Mouse (Mus musculus) layer of hippocampus, adult 9-11 months (tissue): ENCODE data around the gene Cideb.

Source experiments
- DNase-seq: peaks from one replicate; pipeline ENCODE4 v3.0.0; 2022

The Cideb gene

DNA sequence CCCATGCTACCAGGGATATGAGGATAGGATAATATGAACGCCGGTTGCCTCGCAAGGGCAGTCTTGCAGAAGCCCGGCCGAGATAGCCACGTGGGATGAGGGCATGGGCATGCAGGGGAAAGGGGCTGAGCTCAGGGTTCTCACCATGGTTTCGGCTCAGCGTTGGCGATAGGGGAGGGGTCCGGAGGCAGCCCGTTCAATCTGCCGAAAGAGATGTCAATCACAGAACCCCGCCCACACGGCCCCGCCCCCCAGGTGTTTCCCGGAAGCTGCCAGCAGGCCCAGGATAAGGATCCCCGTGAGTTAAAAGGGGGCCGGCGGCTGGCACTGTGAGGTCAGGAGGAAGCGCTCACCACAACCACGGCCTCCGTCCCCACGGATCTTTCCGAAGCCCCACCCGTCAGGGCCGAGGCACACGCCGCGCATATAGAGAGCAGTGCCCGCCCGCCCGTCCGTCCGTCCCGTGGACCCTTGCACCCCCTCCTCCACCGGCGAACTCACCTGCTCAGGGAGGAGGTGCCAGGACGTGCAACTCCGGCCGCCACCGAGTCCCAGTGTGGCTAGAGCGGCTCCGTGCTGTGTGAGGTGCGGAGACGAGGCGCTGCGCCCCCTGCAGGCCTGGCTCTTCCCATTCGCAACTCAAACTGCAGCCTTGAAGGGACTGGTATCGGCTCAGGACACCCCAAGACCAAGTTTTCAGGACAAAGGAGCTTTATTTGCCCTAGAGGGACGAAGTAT, 36.4 kb downstream of the Cideb start, which contains the start of gene Rabggta:
Rabggta (minus strand) TSS at position 564 of the 738 bp plus-strand sequence.
- DNase-seq: peak; percentile 94

DNA sequence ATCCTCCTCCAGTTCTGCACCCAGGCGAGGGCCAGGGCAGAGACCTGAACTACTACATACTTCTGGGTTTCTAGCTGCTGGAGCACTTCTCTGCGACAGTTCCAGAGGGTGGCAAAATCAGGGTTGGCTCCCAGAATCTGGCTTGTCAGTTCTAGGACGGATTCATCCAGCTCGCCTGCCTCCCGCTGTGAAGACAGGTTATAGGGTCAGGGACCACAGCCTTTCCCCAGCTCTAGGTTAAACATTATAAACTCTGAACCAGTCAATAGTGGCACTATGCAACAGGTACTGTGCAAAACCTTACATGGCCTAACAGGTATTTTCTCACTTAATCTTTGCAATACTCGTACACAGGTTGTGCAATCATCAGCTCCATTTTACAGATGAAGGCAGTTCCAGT, 37.2 kb downstream of the Cideb start:
- no peak for DNase-seq

DNA sequence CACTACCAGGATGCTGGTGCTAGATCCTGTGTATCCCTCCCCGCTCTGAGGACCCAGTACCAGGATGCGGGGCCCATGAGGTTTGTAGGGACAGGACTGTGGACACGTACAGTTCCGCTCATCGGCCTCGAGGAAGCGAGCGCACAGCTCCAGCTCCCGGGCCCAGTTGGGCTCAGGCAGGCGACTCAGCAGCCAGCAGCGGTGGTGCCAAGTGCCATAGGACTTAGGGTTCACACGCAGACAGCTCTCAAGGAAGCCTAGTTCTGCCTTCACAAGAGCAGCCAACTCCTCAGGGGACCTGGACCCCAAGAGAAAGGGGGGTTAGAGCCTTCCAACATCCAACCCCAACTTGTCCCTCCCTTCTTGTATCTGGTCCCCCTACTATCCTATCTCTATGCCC, 37.6 kb downstream of the Cideb start:
- no peak for DNase-seq

DNA sequence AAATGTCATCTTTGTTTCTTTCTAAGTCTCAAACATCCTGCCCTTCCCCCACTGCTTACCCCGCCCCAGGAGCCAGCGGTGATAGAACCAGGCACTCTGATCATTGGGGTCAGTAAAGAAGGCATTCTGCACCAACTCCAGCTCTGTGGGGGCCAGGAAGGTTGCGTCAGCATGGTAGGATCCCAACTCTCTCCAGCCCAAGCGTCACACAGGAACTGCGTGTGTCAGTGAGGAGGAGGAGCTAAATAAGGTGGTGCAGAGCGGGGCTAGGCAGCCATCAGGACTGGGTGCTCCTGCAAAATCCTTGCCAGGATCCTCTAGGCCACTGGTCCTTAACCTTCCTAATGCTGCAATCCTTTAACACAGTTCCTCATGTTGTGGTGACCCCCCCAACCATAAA, 38.5 kb downstream of the Cideb start:
- no peak for DNase-seq

DNA sequence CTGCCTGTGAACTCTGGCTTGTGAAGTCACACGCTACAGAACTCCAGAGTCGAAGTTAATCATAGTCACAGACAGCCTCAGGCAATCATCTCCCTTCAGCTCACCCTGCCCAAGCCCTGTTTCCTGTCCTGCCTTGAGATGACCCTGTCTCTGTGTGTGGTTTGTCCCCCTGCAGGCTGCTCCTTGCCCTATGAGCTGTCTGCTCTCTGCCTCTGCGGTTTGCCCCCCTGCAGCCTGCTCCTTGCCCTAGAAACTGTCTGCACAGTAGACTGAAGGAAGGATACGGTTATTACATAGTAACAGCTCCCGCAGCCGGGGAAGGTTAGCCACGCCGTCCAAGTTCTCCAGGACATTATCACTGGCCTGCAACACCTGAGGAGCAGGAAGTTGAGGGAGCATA, 41.4 kb downstream of the Cideb start:
- no peak for DNase-seq

DNA sequence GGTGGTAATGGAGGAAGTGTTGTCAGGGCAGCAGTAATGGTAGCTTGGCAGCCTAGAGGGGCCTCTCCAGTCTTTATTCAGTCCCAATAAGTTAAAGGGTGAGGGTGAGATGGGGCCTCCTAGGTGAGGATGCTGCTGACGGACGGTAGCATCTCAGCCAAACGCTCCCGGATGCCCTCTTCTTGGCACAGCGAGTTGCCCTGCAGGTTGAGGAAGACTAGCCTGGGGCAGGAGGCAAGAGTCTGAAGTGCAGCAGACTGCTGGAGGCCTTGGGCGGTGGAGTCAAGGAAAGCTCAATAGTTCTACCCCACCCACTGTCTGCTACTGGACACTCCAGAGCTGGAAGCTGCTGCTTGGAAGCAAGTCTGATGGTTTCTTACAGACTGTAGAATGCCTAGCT, 42.0 kb downstream of the Cideb start:
- no peak for DNase-seq

DNA sequence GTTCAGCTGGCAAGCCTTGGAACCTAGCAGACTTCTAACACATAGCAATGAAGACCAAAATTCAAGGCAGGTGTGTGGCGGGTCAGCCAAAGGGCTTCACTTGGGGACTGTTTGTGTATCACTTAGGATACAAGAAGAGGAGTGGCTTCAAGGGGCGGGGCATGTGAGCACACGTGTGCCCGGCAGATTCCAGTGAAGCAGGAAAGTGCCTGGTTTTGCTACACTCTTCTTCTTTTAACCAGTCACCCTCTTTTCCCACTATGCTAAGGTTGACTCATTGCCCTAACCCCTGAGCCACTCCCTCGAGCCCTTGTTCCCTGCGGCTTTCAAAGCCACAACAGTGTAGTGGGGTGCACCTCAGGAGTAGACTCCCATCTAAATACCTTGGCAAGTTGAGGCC, 43.4 kb downstream of the Cideb start:
- no peak for DNase-seq

DNA sequence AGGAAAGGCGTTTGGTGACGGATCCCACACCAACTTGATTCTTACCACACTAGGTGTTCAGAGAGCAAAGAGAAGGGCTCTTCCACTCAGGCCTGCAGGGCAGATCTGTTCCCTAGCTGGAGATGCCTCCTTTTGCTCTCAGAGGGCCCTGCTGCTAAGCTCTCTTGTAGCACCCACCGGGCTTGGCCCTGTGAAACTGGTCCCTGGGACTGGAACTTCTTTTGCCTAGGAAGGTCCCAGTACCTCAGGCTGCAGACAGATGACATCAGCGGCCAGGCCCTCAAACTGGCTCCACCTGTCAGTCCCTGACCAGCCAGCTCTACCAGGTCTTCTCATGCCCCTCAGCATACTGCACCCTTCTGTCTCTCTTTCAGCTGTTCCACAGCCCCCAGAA, 44.5 kb downstream of the Cideb start, which contains the start of gene Tgm1:
Tgm1 (minus strand) TSS at position 198 of the 394 bp plus-strand sequence.
- DNase-seq: no peak

DNA sequence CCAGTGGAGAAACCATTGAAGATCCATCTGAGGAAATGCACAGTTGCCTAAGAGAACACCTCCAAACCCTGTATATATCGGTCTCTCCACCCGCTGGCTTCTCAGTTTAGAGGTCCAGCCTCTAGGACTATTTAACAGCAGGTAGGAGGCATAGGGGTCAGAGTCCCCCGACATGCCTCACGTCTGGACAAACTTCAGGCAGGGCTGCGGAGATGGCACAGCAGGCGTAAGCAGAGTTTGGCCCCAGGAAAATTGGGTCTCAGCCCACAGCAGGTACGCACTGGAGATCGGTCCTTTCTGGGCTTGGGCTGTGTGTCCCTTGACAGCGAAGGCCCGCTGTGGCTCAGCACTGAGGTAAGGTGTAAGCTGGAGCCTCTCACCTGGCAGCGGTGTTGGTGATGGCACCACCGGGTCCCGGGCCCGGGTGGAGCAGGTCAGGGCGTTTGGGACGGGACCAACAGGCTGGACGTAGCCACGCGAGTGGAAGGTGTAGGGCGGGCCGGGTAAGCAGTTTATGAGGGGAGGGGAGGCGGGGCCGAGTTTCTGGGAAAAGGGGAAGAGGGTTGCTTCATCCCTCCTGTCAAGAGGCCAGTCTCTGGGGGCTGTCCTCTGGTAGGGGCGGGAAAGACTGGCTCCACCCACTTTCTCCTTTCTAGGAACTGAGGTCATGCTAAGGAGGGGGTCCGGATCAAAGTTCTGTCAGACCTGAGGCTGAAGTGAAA, 45.1 kb downstream of the Cideb start:
- no peak for DNase-seq

DNA sequence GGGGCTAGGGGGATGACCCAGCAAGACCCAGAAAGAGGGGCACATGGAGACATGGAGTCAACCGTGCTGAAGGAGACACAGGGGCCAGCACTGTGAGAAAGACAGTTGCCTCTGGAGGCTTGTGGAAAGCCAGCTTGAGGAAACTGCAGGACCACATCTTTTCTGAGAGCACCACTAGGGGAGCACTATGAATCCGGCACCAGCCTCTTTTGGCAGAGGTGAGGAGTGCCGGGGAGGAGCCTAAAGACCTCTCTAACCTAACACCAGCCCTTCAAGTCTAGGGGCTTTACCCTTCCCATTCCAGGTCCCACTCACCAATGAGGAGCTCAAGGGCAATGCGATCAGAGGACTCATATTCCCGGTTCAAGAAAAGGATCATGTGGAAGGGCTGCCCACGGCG, 46.5 kb downstream of the Cideb start:
- DNase-seq: no peak

DNA sequence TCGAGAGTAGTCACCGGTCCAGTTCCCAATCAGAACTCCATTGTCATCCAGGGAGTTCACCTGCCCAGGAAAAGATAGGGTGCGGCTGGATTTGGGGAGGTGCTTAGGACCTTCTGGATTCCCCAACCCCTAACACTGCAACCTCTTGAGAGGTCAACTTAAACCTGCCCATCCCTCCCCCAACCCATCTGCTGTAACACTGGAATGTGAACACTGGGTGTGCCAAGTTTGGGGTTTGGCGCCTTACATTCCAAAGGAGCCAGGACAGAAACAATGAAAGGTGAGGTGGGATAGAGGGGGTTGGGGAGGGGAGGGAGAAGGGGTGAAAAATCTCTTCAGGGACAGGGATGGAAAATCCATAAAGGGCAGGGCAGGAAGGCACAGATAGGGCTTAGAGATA, 48.7 kb downstream of the Cideb start:
- no peak for DNase-seq

DNA sequence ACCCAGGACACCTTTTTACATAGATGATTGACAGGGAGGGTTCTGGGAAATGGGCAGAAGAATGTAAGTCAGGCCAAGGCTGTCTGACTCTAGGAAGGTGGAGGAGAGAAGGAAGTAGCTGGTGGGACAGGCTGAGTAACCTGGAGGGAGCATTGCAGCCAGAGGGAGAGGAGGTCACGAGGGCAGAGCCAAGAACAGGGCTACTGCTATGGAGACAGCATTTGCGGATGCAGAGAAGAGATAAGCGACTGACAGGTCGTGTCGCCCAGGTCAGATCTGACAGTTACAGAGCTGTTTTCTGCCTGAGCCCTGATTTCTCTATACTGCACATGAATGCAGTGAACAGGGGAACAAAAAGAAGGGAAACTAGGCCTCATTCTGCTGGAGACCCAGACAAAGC, 50.9 kb downstream of the Cideb start:
- no peak for DNase-seq

DNA sequence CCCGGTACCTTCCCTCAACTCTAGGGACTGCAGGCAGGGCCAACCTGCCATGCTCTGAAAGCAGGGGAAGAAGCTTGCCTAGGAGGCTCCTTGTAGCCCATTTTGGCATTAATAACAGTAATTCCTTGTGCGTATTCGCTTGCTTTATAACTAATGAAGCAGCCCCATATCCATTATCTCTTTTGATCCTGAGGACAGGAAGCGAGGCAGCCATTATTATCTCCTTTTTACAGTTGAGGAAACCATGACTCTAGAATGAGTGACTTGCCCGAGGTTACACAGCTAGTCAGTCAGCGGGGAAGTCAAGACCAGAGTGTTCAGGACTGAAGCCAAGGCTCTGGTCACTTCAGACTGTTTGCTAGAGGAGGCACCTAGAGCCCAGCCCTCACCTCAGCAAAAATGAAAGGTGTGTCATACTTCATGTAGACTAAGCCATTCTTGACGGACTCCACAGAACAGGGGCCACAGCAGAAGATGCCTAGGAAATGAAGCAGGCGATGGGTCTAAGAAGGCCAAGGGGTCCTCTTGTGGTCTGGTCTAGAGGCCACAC, 52.1 kb downstream of the Cideb start:
- no peak for DNase-seq
